Mouse (Mus musculus) heart, embryonic 12.5 days (tissue): ENCODE data around the gene Herc4. TPM values are rescaled to one million over a fixed set of nuclear protein-coding genes. Genes with fewer than 3 reads are reported as not detected.
A peak's percentile ranks its signal among the peaks of the same experiment; 100 is the strongest.
"Not testable (repeated sequence)": the region's sequence is repeated elsewhere in the genome, so short reads cannot be mapped to it uniquely, and the experiment has no call there.

Experiments
- ATAC-seq: fragments of 200-750 bp; cut with Nextera tagmentation; 2 replicates; pipeline ENCODE4 v1.8.0; 2017; ENCODE audit warnings: moderate TSS enrichment, moderate library complexity; ENCODE audit not compliant: insufficient number of reproducible peaks, low FRiP score
- H3K27ac ChIP-seq: fragments of 300-500 bp; sonication (generic); 2 replicates; pipeline ENCODE4 v1.5.1; 2016; ENCODE audit warnings: mild to moderate bottlenecking, moderate library complexity; ENCODE audit not compliant: poor library complexity, severe bottlenecking
- H3K27me3 ChIP-seq: fragments of 300-500 bp; sonication (generic); replicated peaks from 2 replicates; pipeline ENCODE4 v1.6.1; 2016; ENCODE audit warnings: mild to moderate bottlenecking, moderate library complexity
- H3K36me3 ChIP-seq: fragments of 300-500 bp; sonication (generic); 2 replicates; pipeline ENCODE4 v1.6.1; 2016; ENCODE audit warnings: mild to moderate bottlenecking, moderate library complexity
- H3K4me1 ChIP-seq: fragments of 300-500 bp; sonication (generic); replicated peaks from 2 replicates; pipeline ENCODE4 v1.6.1; 2016; ENCODE audit warnings: mild to moderate bottlenecking
- H3K4me2 ChIP-seq: fragments of 300-500 bp; sonication (generic); 2 replicates; pipeline ENCODE4 v1.6.1; 2016; ENCODE audit warnings: mild to moderate bottlenecking, moderate library complexity
- H3K4me3 ChIP-seq: fragments of 300-500 bp; sonication (generic); 2 replicates; pipeline ENCODE4 v1.5.1; 2016; ENCODE audit warnings: mild to moderate bottlenecking
- H3K9ac ChIP-seq: fragments of 300-500 bp; sonication (generic); 2 replicates; pipeline ENCODE4 v1.6.1; 2016; ENCODE audit warnings: mild to moderate bottlenecking, moderate library complexity
- H3K9me3 ChIP-seq: fragments of 300-500 bp; sonication (generic); replicated peaks from 2 replicates; pipeline ENCODE4 v1.6.1; 2016; ENCODE audit warnings: mild to moderate bottlenecking, moderate library complexity
- WGBS: fragments of 180-500 bp; shearing (Covaris S2); methylation state at CpG from one replicate; pipeline ENCODE4 v1.1.7; 2016; 5-methylcytosine and 5-hydroxymethylcytosine counted together
- polyA plus RNA-seq: library from polyadenylated mRNA; unstranded; fragments of >200 nt; fragmentation: Nextera tagmentation; extraction: Ambion mirVana; gene quantifications from 2 replicates; pipeline ENCODE4 v1.2.1, GENCODE M21; 2016

Gene Herc4
- polyA plus RNA-seq, 1 experiment from 2014 or later, result 32.1 TPM

DNA sequence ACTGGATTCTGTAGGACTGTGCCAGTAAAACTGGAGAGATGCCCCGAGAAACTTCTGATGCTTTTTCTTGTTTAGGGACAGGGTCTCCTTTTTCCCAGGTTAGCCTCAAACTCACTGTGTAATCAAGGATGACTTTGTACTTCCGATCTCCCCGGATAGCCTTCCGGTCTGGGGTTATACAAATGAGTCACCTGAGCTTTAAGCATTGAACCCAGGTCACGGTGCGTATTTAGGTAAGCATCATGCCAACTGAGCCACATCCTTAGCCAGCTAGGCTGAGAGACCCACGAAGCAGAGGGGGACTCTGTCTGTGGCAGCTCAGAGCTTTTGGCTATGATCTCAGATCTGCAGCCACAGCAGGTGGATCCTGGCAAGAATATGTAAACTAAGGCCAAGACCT, 107.1 kb downstream of the Herc4 start:
- no peak overlapping the region for H3K4me2 ChIP-seq
- H3K9ac ChIP-seq, result no peak overlapping the region
- no peak overlapping the region for H3K27ac ChIP-seq
- H3K4me3 ChIP-seq, result no peak overlapping the region
- no peak for ATAC-seq
- H3K27me3 ChIP-seq, result 0 out of 2 replicates have a peak, but pooled peaks cover 3% of the 10 kb centered on the region
- 81% methylated on average over 7 of the region's 7 CpGs for WGBS
- peaks cover 14% of the 10 kb centered on the region; the same call in 1 of the 2 replicates for H3K9me3 ChIP-seq
- H3K4me1 ChIP-seq, result no peaks in the 10 kb centered on the region
- H3K36me3 ChIP-seq, result no peaks in the 10 kb centered on the region

DNA sequence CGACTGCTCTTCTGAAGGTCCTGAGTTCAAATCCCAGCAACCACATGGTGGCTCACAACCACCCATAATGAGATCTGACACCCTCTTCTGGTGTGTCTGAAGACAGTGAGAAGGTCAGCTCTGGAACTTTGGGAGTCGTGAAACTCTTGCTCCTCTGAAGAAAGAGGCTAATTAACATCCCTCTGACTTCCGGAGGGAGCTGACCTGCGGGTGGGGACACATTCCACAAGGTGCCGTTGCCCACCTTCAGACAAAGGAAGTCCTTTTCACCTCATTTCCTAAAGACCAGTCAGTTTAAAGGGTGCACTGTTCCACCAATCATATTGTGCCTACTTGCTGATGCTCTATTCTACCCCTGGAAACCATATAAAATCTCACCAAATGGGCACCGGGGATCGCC, 107.5 kb downstream of the Herc4 start:
- not testable (repeated sequence) for H3K36me3 ChIP-seq, H3K9ac ChIP-seq, H3K4me1 ChIP-seq, ATAC-seq, H3K4me2 ChIP-seq, H3K27ac ChIP-seq, H3K4me3 ChIP-seq, H3K27me3 ChIP-seq
- WGBS, result 84% methylated on average over 7 of the region's 7 CpGs
- H3K9me3 ChIP-seq, result peaks cover 14% of the 10 kb centered on the region; the same call in 1 of the 2 replicates

DNA sequence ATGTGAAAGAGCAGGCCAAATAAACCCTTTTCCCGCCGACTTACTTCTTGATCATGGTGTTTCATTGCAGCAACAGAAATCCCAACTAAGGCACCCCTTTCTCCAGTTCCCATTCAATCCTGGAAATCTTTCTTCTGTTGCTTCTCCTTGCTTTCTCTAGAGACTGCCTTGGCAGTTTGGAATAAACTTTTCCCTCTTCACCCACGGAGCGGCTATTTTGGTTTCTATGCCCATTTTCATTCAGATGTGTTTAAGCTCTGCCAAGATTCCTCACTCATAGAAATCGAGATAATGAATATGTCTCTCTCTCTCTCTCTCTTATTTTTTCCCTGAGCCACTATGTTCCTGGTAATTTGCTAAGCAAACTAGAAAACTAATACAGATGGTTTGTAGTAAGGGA, 108.5 kb downstream of the Herc4 start:
- no peak overlapping the region for H3K4me2 ChIP-seq
- no peaks in the 10 kb centered on the region for H3K36me3 ChIP-seq
- H3K27me3 ChIP-seq, result no peaks in the 10 kb centered on the region
- no peak overlapping the region for H3K4me3 ChIP-seq
- 78% methylated on average over 5 of the region's 5 CpGs for WGBS
- H3K9me3 ChIP-seq, result peaks cover 14% of the 10 kb centered on the region; the same call in 1 of the 2 replicates
- H3K4me1 ChIP-seq, result no peaks in the 10 kb centered on the region
- H3K27ac ChIP-seq, result no peak overlapping the region
- ATAC-seq, result no peak
- H3K9ac ChIP-seq, result no peak overlapping the region

DNA sequence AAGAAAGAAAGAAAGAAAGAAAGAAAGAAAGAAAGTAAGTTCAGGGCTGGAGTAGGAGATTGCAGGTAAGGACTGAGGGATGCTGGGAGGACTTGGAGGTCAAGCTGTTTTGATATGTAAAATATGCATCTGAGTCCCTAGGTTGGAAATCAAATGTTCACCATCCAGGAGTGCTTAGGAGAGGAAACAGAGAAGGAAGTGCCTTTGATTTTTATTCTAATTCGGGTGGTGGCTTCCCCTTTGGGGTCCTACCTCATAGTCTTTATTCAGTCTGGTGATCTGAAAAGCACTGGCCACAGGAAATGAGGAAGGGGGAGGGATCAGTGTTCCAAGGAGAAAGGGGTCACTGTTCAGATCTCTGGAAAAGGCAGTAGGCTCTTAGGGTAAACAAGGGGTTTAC, 116.9 kb downstream of the Herc4 start:
- H3K36me3 ChIP-seq, result no peaks in the 10 kb centered on the region

DNA sequence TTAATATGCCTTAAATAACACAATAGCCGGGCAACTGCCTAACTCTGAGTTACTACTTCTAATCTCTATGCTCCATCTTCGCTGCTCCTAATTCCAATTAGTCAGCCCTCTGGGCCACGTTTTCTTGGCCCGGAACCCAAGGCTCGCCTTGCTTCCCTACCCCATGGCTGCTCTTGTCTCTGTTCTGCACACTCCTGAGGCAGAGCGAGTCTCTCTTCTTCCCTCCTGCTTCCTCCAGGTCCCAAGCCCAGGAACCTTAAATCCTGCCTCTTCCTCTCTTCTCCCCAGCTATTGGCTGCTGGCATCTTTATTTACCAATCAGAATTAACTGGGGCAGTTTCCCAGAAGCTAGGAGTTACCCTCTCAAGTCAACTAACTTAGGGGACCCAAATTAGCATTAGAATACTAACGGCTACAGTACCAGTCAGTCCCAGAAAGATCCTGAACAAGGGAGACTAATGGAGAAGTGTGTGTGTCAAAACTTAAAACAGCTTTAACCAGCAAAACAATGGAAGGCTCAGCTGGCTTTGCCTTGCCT, 122.4 kb downstream of the Herc4 start:
- no peak for ATAC-seq
- Histone ChIP-seq H3K27ac (no peak overlapping the region), H3K9me3 (no peaks in the 10 kb centered on the region), H3K4me1 (no peaks in the 10 kb centered on the region), H3K9ac (no peak overlapping the region), H3K27me3 (no peaks in the 10 kb centered on the region), H3K4me2 (peak overlapping the region; percentile 49), H3K4me3 (no peak overlapping the region; the same call in 1 of the 2 replicates), H3K36me3 (no peaks in the 10 kb centered on the region)
- WGBS, result 56% methylated on average over 7 of the region's 7 CpGs

More for the DNA sequence above, 116.9 kb downstream of the Herc4 start:
- Histone ChIP-seq H3K9ac (no peak overlapping the region), H3K4me3 (no peak overlapping the region), H3K4me2 (no peak overlapping the region), H3K9me3 (peaks cover 2% of the 10 kb centered on the region; the same call in 1 of the 2 replicates), H3K4me1 (no peaks in the 10 kb centered on the region), H3K27ac (no peak overlapping the region), H3K27me3 (no peaks in the 10 kb centered on the region)
- WGBS, result 51% methylated on average over 1 of the region's 1 CpGs
- ATAC-seq, result no peak

DNA sequence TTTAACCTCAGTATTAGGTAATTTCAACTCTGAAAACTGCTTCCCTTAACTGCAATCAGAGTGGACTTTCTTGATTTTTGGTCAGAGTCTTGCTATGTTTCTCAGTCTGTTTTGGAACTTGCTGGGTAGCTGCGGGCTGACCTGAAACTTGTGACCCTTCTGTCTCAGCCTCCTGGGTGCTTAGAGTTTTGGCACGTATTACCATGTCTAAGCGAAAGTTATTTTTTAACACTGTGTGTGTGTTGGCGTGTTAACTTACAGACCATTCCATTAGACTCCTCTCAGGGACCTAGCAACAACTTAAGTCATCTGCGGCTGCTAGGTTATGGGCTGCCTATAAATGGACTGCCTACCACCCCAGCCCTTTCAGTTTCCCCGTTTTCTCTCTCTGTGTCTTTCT, 123.8 kb downstream of the Herc4 start:
- no peaks in the 10 kb centered on the region for H3K4me1 ChIP-seq
- no peak overlapping the region for H3K9ac ChIP-seq
- H3K36me3 ChIP-seq, result no peaks in the 10 kb centered on the region
- ATAC-seq, result no peak
- 77% methylated on average over 6 of the region's 6 CpGs for WGBS
- no peaks in the 10 kb centered on the region for H3K9me3 ChIP-seq
- H3K4me3 ChIP-seq, result no peak overlapping the region
- no peak overlapping the region for H3K27ac ChIP-seq
- no peak overlapping the region for H3K4me2 ChIP-seq
- H3K27me3 ChIP-seq, result no peaks in the 10 kb centered on the region

Other genes with a start within 250 kb of the Herc4 start
- 70.7 and 77.3 TPM in 2 replicates for gene Hnrnph3, start 219.6 kb upstream of the Herc4 start, polyA plus RNA-seq
- 0.68 and 0.78 TPM in 2 replicates for gene Pbld2, start 219.5 kb upstream of the Herc4 start, polyA plus RNA-seq
- 0.40 and 0.87 TPM in 2 replicates for gene Pbld1, start 183.6 kb upstream of the Herc4 start, polyA plus RNA-seq
- gene Atoh7, start 144.2 kb upstream of the Herc4 start, polyA plus RNA-seq, result not detected in 2 replicates
- gene Mypn, start 39.9 kb upstream of the Herc4 start, polyA plus RNA-seq, result 6.3 and 7.2 TPM in 2 replicates
- 4.7 and 4.8 TPM in 2 replicates for gene Sirt1, start 137.9 kb downstream of the Herc4 start, polyA plus RNA-seq
- gene Dnajc12, start 138.6 kb downstream of the Herc4 start, polyA plus RNA-seq, result 7.7 and 8.2 TPM in 2 replicates
- 0.53 TPM in 1 of 2 replicates, not detected in the other for gene Gm7075, start 178.0 kb downstream of the Herc4 start, polyA plus RNA-seq
- gene Ctnna3, start 186.3 kb downstream of the Herc4 start, polyA plus RNA-seq, result 24.0 and 27.3 TPM in 2 replicates